Mouse (Mus musculus) liver, adult 2 months (tissue): ENCODE measurements around the gene Als2cr12.

Experiments used
- CTCF ChIP-seq: fragments of 200-500 bp; IDR thresholded peaks from 2 replicates; pipeline ENCODE4 v1.5.1; 2011; ENCODE audit warnings: low read depth, low read length, control low read depth
- POLR2A ChIP-seq: fragments of 200-500 bp; IDR thresholded peaks from 2 replicates; pipeline ENCODE4 v1.6.1; 2011; ENCODE audit warnings: low read length, control low read depth; ENCODE audit not compliant: insufficient read depth; ENCODE audit errors: extremely low read depth

DNA sequence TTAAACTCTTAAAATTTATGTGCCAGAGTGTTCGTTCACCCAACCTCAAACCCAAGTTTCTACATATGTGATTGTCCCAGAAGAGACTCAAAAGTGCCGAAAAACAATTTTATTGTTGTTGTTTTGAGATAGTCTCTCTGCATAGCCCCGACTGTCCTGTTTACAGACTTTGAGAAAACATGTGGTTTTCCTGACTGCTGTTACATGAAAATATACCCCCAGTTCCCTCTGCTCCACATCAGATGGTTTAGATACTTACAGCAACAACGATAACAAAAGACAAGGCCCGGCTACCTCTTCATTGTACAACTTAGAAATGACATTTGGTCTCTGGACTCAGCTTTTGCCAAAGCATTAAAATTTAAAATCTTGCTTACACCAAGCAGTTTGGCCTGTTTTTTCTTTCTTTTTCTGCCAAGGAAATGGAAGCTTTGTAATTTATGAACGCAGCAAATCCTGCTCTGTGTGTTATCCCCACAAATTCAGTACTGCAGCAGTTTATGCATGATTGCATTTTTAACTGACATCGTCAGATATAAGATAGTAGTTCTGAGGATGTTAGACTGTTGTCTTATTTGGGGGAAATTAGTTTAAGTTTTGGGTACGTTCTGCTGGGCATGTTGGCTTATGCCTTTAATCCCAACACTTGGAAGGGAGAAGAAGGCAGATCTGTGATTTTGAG lies 21.9 kb upstream of the Als2cr12 start:
- TF ChIP-seq CTCF (no peak), POLR2A (no peak)
